Mouse (Mus musculus) bone marrow macrophage, adult 2 months (primary cell): ENCODE results near the gene Sec22c. TPM values are rescaled to one million over a fixed set of nuclear protein-coding genes. Genes with fewer than 3 reads are reported as not detected.

Source experiments
- H3K27ac ChIP-seq: 2 replicates; pipeline ENCODE4 v1.5.1; 2012; ENCODE audit warnings: low read depth, low read length; ENCODE audit not compliant: insufficient read depth
- H3K4me1 ChIP-seq: 2 replicates; pipeline ENCODE4 v1.6.1; 2012; ENCODE audit warnings: low read length; ENCODE audit not compliant: control insufficient read depth, insufficient read depth
- H3K4me3 ChIP-seq: 2 replicates; pipeline ENCODE4 v1.5.1; 2012; ENCODE audit warnings: mild to moderate bottlenecking, low read length, moderate library complexity; ENCODE audit not compliant: insufficient read depth
- CTCF ChIP-seq: IDR thresholded peaks from 2 replicates; pipeline ENCODE4 v1.5.1; 2012; ENCODE audit warnings: low read depth, mild to moderate bottlenecking, low read length, moderate library complexity
- POLR2A ChIP-seq: IDR thresholded peaks from 2 replicates; pipeline ENCODE4 v1.6.1; 2012; ENCODE audit warnings: mild to moderate bottlenecking, low read depth, low read length, borderline replicate concordance
- polyA plus RNA-seq: library from polyadenylated mRNA; stranded (reverse); fragments of >200 nt; gene quantifications from 2 replicates; pipeline ENCODE4 v1.2.4, GENCODE M21; 2012; ENCODE audit not compliant: missing spikeins, insufficient read depth, insufficient read length

The Sec22c gene
- polyA plus RNA-seq, 1 experiment = 14.2 TPM

- Histone ChIP-seq H3K4me3 (peak overlapping the region; percentile 23; the same call in 1 of the 2 replicates), H3K4me1 (peaks cover 34% of the 10 kb centered on the region)
These were observed 30.3 kb downstream of the Sec22c start for GRCm38 (mm10) chr9:121675011-121675410.

GRCm38 (mm10) chr9:121673716-121674115 is 31.6 kb downstream of the Sec22c start:
- Histone ChIP-seq H3K4me1 (peaks cover 42% of the 10 kb centered on the region), H3K4me3 (no peak overlapping the region), H3K27ac (no peak overlapping the region)
- TF ChIP-seq POLR2A (no peak), CTCF (no peak)

More at GRCm38 (mm10) chr9:121675011-121675410, 30.3 kb downstream of the Sec22c start:
- TF ChIP-seq POLR2A = no peak
- TF ChIP-seq CTCF = no peak
- H3K27ac ChIP-seq = peak overlapping the region; percentile 79

GRCm38 (mm10) chr9:121672311-121672710 is 33.0 kb downstream of the Sec22c start:
- H3K27ac ChIP-seq = no peak overlapping the region

GRCm38 (mm10) chr9:121671300-121671699 is 34.0 kb downstream of the Sec22c start:
- Histone ChIP-seq H3K27ac (no peak overlapping the region), H3K4me1 (peaks cover 34% of the 10 kb centered on the region), H3K4me3 (no peak overlapping the region)
- TF ChIP-seq CTCF (peak; percentile 36), POLR2A (no peak)

More at GRCm38 (mm10) chr9:121672311-121672710, 33.0 kb downstream of the Sec22c start:
- TF ChIP-seq POLR2A (no peak), CTCF (no peak)
- Histone ChIP-seq H3K4me3 (no peak overlapping the region), H3K4me1 (peaks cover 43% of the 10 kb centered on the region)

GRCm38 (mm10) chr9:121669348-121669791 is 35.9 kb downstream of the Sec22c start:
- no peak overlapping the region for H3K27ac ChIP-seq
- peak overlapping the region; percentile 40 for H3K4me3 ChIP-seq
- H3K4me1 ChIP-seq = peaks cover 20% of the 10 kb centered on the region
- no peak for TF ChIP-seq POLR2A
- peak; percentile 31; the same call in 1 of the 2 replicates for TF ChIP-seq CTCF

- Histone ChIP-seq H3K4me1 (peaks cover 18% of the 10 kb centered on the region), H3K4me3 (no peak overlapping the region), H3K27ac (no peak overlapping the region)
- TF ChIP-seq POLR2A (no peak), CTCF (no peak)
These were observed 37.5 kb downstream of the Sec22c start for GRCm38 (mm10) chr9:121667822-121668221.

- no peak for TF ChIP-seq CTCF
- H3K4me3 ChIP-seq = no peak overlapping the region
- H3K27ac ChIP-seq = no peak overlapping the region
- peaks cover 13% of the 10 kb centered on the region for H3K4me1 ChIP-seq
These were observed 38.2 kb downstream of the Sec22c start for GRCm38 (mm10) chr9:121666957-121667630.

- no peak overlapping the region for H3K27ac ChIP-seq
- TF ChIP-seq CTCF = no peak
- no peak for TF ChIP-seq POLR2A
- no peak overlapping the region for H3K4me3 ChIP-seq
- H3K4me1 ChIP-seq = peaks cover 9% of the 10 kb centered on the region
These were observed 41.2 kb downstream of the Sec22c start for GRCm38 (mm10) chr9:121664104-121664503.

- no peak overlapping the region for H3K27ac ChIP-seq
- H3K4me1 ChIP-seq = peaks cover 4% of the 10 kb centered on the region
- TF ChIP-seq POLR2A (no peak), CTCF (no peak)
- H3K4me3 ChIP-seq = no peak overlapping the region
These were observed 41.8 kb downstream of the Sec22c start for GRCm38 (mm10) chr9:121663467-121663866.

GRCm38 (mm10) chr9:121659791-121660190 is 45.5 kb downstream of the Sec22c start:
- Histone ChIP-seq H3K4me1 (no peaks in the 10 kb centered on the region), H3K4me3 (no peak overlapping the region), H3K27ac (no peak overlapping the region)
- no peak for TF ChIP-seq CTCF

GRCm38 (mm10) chr9:121658248-121658647 is 47.0 kb downstream of the Sec22c start:
- Histone ChIP-seq H3K27ac (no peak overlapping the region), H3K4me1 (no peaks in the 10 kb centered on the region), H3K4me3 (no peak overlapping the region)
- no peak for TF ChIP-seq CTCF
- no peak for TF ChIP-seq POLR2A

GRCm38 (mm10) chr9:121657143-121657542 is 48.1 kb downstream of the Sec22c start:
- TF ChIP-seq CTCF (no peak), POLR2A (no peak)
- no peak overlapping the region for H3K27ac ChIP-seq

More at GRCm38 (mm10) chr9:121657143-121657542, 48.1 kb downstream of the Sec22c start:
- Histone ChIP-seq H3K4me1 (no peaks in the 10 kb centered on the region), H3K4me3 (no peak overlapping the region)
